Mouse (Mus musculus) hindbrain, embryonic 15.5 days (tissue): ENCODE measurements around the gene Tnfsf15. TPM values are rescaled to one million over a fixed set of nuclear protein-coding genes. Genes with fewer than 3 reads are reported as not detected.

Source experiments
- ATAC-seq: fragments of 200-750 bp; cut with Nextera tagmentation; 2 replicates; pipeline ENCODE4 v1.8.0; 2017; ENCODE audit warnings: low read depth, moderate number of reproducible peaks, moderate TSS enrichment; ENCODE audit not compliant: low FRiP score
- H3K27ac ChIP-seq: fragments of 300-500 bp; sonication (generic); replicated peaks from 2 replicates; pipeline ENCODE4 v1.5.1; 2015; ENCODE audit warnings: mild to moderate bottlenecking, inconsistent platforms
- H3K27me3 ChIP-seq: fragments of 300-500 bp; sonication (generic); 2 replicates; pipeline ENCODE4 v1.6.1; 2015; ENCODE audit warnings: control low read depth, inconsistent platforms
- H3K36me3 ChIP-seq: fragments of 300-500 bp; sonication (generic); 2 replicates; pipeline ENCODE4 v1.6.1; 2015; ENCODE audit warnings: control low read depth, inconsistent platforms
- H3K4me1 ChIP-seq: fragments of 300-500 bp; sonication (generic); replicated peaks from 2 replicates; pipeline ENCODE4 v1.6.1; 2015; ENCODE audit warnings: control low read depth, inconsistent platforms
- H3K4me2 ChIP-seq: fragments of 300-500 bp; sonication (generic); 2 replicates; pipeline ENCODE4 v1.6.1; 2015; ENCODE audit warnings: moderate library complexity, mild to moderate bottlenecking, inconsistent platforms
- H3K4me3 ChIP-seq: fragments of 300-500 bp; sonication (generic); 2 replicates; pipeline ENCODE4 v1.5.1; 2015; ENCODE audit warnings: mild to moderate bottlenecking, inconsistent platforms
- H3K9ac ChIP-seq: fragments of 300-500 bp; sonication (generic); 2 replicates; pipeline ENCODE4 v1.6.1; 2015; ENCODE audit warnings: inconsistent platforms
- H3K9me3 ChIP-seq: fragments of 300-500 bp; sonication (generic); 2 replicates; pipeline ENCODE4 v1.6.1; 2016; ENCODE audit warnings: control low read depth, inconsistent platforms
- WGBS: fragments of 180-500 bp; shearing (Covaris S2); methylation state at CpG from one replicate; pipeline ENCODE4 v1.1.7; 2015; 5-methylcytosine and 5-hydroxymethylcytosine counted together
- polyA plus RNA-seq: library from polyadenylated mRNA; unstranded; fragments of >200 nt; fragmentation: Nextera tagmentation; extraction: Ambion mirVana; gene quantifications from 2 replicates; pipeline ENCODE4 v1.2.1, GENCODE M21; 2015

Gene Tnfsf15
- 0.05 TPM in 1 of 2 replicates, not detected in the other for polyA plus RNA-seq

- H3K4me3 ChIP-seq = no peak within 1 kb of the TSS
- no peaks in the 10 kb centered on the region for H3K27me3 ChIP-seq
- peak; percentile 79 for ATAC-seq
- H3K4me1 ChIP-seq = peaks cover 9% of the 10 kb centered on the region; the same call in 1 of the 2 replicates
- H3K27ac ChIP-seq = no peak within 1 kb of the TSS
- no peaks in the 10 kb centered on the region for H3K36me3 ChIP-seq
- H3K9ac ChIP-seq = no peak within 1 kb of the TSS
- H3K4me2 ChIP-seq = no peak within 1 kb of the TSS
- H3K9me3 ChIP-seq = no peaks in the 10 kb centered on the region
- 45% methylated on average over 8 of the region's 8 CpGs for WGBS
These were observed at the start of gene Tnfsf15 for GRCm38 (mm10) chr4:63744693-63745171. TSS of gene Tnfsf15 (minus strand) at chr4:63745113.

DNA sequence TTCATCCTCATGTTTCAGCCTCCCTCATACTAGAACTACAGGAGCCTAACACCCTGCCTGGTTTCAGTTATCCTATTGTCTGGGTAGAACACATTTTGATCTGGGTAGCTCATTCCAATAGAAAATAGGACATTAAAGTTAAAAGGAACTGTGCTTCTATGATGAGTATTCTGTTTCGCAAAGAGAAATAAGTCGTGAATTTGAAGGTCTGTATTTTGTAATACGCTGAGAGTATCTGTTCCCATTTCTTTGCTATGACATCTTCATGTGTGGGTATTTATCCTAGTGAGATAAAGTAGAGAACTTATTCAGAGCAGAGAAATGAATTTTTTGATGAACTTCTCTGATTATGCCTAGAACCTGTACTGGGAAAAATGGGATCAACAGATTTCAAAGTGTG, 47.4 kb upstream of the Tnfsf15 start:
- Histone ChIP-seq H3K4me3 (no peak overlapping the region), H3K9me3 (no peaks in the 10 kb centered on the region), H3K9ac (no peak overlapping the region), H3K4me1 (no peaks in the 10 kb centered on the region), H3K36me3 (no peaks in the 10 kb centered on the region), H3K27ac (no peak overlapping the region), H3K4me2 (no peak overlapping the region), H3K27me3 (no peaks in the 10 kb centered on the region)
- 97% methylated on average over 3 of the region's 3 CpGs for WGBS
- ATAC-seq = no peak

DNA sequence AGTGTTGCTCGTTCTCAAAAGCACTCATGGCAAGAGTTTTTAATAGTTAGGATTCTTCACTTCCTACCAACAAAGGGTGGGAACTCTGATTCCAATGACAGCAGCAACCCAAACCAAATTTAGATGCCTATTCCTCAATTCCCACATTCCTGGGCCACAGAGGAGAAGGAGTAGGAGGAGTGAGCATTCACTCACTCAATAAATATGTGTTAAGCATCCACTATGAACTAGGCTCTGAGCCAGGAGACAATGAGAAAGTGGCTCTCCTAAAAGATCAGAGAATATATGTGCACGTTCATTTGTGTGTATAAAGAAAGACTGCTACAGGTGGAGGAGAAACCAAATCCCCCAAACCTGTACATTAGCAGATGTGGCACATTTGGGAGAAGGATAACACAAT, 40.6 kb upstream of the Tnfsf15 start:
- no peak overlapping the region for H3K4me3 ChIP-seq
- no peak for ATAC-seq
- H3K9ac ChIP-seq = no peak overlapping the region
- no peaks in the 10 kb centered on the region for H3K36me3 ChIP-seq
- H3K4me2 ChIP-seq = no peak overlapping the region
- 76% methylated on average over 2 of the region's 2 CpGs for WGBS
- H3K4me1 ChIP-seq = no peaks in the 10 kb centered on the region
- no peak overlapping the region for H3K27ac ChIP-seq
- no peaks in the 10 kb centered on the region for H3K9me3 ChIP-seq
- no peaks in the 10 kb centered on the region for H3K27me3 ChIP-seq

DNA sequence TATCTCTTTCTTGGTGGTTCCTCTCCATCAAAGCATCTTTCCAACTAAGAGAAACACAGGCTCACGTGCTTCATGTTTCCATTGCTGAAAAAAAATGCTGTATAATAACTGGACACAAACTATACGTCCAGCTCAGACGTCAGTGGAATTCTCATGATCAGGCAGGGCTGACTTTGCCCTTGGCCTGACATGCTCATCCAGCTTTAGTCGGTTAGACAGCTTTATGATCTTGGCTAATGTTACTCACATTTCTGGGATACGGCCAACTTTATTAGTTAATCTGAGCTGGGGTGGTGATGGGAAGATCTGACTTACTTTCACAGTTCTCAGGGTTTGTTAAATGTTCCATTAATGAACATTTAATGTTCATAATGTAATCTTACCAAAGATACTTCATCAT, 38.9 kb upstream of the Tnfsf15 start:
- no peaks in the 10 kb centered on the region for H3K27me3 ChIP-seq

DNA sequence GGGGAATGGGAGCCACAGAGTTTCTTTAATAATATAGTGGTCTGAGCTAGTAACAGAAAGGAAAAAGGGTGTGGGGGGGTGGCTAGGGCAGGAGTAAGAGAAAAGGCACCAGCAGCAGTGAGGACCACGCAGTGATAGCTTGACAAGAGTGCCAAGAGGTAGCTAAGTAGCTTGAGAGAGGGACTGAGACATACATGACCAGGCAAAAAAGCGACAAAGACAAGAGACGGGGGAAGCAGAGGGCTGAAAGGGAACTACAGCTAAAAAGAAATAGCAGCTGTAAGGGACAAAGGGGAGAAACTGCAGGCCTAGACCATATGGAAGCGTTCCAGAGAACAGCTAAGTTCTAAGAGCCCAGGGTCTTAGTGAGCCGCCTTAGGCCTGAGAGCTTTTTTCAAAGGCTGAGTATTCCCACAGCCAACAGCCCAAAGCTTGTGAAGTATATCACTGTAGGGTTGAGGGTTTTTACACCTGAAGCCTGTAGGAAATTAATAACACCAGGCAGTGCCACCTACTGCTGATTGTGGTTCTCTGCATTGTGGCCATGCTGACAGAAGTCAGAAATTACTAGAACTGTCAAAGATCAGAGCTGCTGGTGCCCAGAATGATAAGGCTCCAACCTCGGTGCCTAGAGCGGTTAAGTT, 38.2 kb upstream of the Tnfsf15 start:
- no peak overlapping the region for H3K9ac ChIP-seq
- no peak overlapping the region for H3K27ac ChIP-seq
- no peak overlapping the region for H3K4me2 ChIP-seq
- H3K4me1 ChIP-seq = no peaks in the 10 kb centered on the region
- H3K36me3 ChIP-seq = no peaks in the 10 kb centered on the region
- 77% methylated on average over 7 of the region's 7 CpGs for WGBS
- no peaks in the 10 kb centered on the region for H3K9me3 ChIP-seq
- no peak overlapping the region for H3K4me3 ChIP-seq
- no peaks in the 10 kb centered on the region for H3K27me3 ChIP-seq
- ATAC-seq = no peak

More for the DNA sequence above, 38.9 kb upstream of the Tnfsf15 start:
- no peaks in the 10 kb centered on the region for H3K36me3 ChIP-seq
- H3K9ac ChIP-seq = no peak overlapping the region
- no peak overlapping the region for H3K4me2 ChIP-seq
- no peaks in the 10 kb centered on the region for H3K9me3 ChIP-seq
- no peak overlapping the region for H3K27ac ChIP-seq
- H3K4me3 ChIP-seq = no peak overlapping the region
- H3K4me1 ChIP-seq = no peaks in the 10 kb centered on the region
- 84% methylated on average over 5 of the region's 5 CpGs for WGBS
- no peak for ATAC-seq

- no peak overlapping the region for H3K27ac ChIP-seq
- H3K4me2 ChIP-seq = no peak overlapping the region
- no peak for ATAC-seq
- no peaks in the 10 kb centered on the region for H3K36me3 ChIP-seq
- no peak overlapping the region for H3K4me3 ChIP-seq
- no peak overlapping the region for H3K9ac ChIP-seq
- H3K27me3 ChIP-seq = no peaks in the 10 kb centered on the region
- WGBS = 87% methylated on average over 8 of the region's 8 CpGs
- H3K9me3 ChIP-seq = no peaks in the 10 kb centered on the region
- H3K4me1 ChIP-seq = no peaks in the 10 kb centered on the region
These were observed 32.3 kb upstream of the Tnfsf15 start for GRCm38 (mm10) chr4:63777223-63777622.

DNA sequence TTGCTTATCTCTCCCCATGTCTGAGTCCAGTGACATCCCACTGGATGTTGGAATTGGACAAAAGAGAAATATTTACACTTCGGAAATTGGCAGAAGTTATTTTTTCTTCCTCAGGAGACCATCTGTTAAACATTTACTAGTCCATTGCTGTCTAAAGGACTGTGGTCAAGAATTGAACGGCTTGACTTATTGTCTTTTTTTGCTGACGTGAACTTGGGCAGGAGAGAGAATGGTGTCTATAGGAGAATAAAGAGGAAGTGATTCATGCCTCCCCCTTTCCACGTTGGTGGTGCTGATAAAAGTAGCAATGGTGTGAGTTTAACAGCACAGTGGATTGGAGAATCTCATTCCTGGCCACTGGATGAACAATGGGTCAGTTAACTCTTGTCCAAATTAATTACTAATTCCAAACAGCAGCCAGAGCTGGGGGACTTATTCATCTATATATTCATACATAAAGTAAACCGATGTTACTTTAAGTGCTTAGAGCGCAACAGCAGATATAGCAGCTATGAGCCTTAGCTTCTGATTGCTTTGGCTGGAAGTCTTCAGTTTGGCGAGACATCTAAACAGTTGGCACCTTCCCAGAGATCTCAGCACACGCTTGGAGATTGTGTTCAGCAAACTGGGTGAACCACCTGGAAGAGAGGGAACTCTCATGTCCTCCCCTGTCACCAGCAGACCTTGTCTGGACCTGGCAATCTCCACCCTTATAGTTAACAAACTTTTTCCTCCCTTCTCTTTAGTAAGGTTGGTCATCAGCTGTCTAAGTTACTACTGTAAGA, 28.6 kb upstream of the Tnfsf15 start:
- 76% methylated on average over 8 of the region's 8 CpGs for WGBS
- ATAC-seq = no peak

GRCm38 (mm10) chr4:63772514-63772913, 27.6 kb upstream of the Tnfsf15 start:
- Histone ChIP-seq H3K27ac (no peak overlapping the region), H3K4me3 (no peak overlapping the region), H3K9ac (no peak overlapping the region), H3K4me2 (no peak overlapping the region), H3K4me1 (no peaks in the 10 kb centered on the region), H3K9me3 (no peaks in the 10 kb centered on the region), H3K27me3 (no peaks in the 10 kb centered on the region), H3K36me3 (no peaks in the 10 kb centered on the region)
- ATAC-seq = no peak
- 90% methylated on average over 2 of the region's 2 CpGs for WGBS

More for the DNA sequence above, 28.6 kb upstream of the Tnfsf15 start:
- Histone ChIP-seq H3K36me3 (no peaks in the 10 kb centered on the region), H3K4me2 (no peak overlapping the region), H3K27me3 (no peaks in the 10 kb centered on the region), H3K9me3 (no peaks in the 10 kb centered on the region), H3K27ac (no peak overlapping the region), H3K9ac (no peak overlapping the region), H3K4me1 (no peaks in the 10 kb centered on the region), H3K4me3 (no peak overlapping the region)

- Histone ChIP-seq H3K27ac (no peak overlapping the region), H3K27me3 (no peaks in the 10 kb centered on the region), H3K4me2 (no peak overlapping the region), H3K36me3 (no peaks in the 10 kb centered on the region), H3K9ac (no peak overlapping the region), H3K4me1 (no peaks in the 10 kb centered on the region), H3K4me3 (no peak overlapping the region), H3K9me3 (no peaks in the 10 kb centered on the region)
- 84% methylated on average over 4 of the region's 4 CpGs for WGBS
- no peak for ATAC-seq
These were observed 26.4 kb upstream of the Tnfsf15 start for GRCm38 (mm10) chr4:63771291-63771690.

DNA sequence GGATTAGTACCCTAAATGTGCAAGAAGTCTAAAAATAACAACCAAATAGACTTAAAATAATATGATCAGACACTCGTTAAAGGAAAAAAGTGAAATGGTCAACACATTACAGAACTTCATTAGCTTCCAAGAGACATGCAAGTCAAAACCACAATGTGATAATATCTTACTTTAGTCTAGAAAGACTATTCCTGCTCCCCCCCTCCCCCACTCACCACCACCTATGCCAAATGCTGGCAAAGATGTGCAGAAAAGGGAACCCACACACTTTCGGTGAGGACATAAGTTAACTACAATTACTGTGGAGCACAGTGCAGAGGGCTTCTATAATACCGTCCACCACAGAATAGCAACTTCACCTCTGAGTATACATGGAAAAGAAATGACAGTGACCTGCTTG, 24.2 kb upstream of the Tnfsf15 start:
- Histone ChIP-seq H3K4me3 (no peak overlapping the region), H3K4me2 (no peak overlapping the region), H3K27me3 (no peaks in the 10 kb centered on the region), H3K27ac (no peak overlapping the region), H3K4me1 (no peaks in the 10 kb centered on the region), H3K36me3 (no peaks in the 10 kb centered on the region), H3K9me3 (no peaks in the 10 kb centered on the region), H3K9ac (no peak overlapping the region)
- no peak for ATAC-seq
- WGBS = 90% methylated on average over 3 of the region's 3 CpGs

DNA sequence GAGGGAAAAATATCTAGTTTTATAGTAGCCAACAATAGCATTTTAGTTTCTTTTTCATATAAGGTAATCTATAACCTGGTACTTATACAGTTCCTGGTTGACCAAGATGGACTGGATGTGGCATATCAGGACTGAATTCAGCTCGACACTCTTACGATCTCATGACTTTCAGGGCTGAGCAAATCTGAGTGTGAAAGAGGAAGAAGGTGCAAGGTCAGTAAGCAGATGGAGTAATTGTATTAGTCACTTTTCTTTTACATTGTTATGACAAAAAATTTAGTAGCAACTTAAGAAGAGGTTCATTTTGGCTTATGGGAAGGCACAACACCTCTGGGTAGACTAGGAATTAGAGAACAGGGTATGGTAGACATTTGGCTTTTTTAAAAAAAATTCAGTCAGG, 20.1 kb upstream of the Tnfsf15 start:
- no peaks in the 10 kb centered on the region for H3K27me3 ChIP-seq
- no peak overlapping the region for H3K27ac ChIP-seq
- no peak overlapping the region for H3K4me3 ChIP-seq
- ATAC-seq = no peak
- no peaks in the 10 kb centered on the region for H3K36me3 ChIP-seq
- no peak overlapping the region for H3K4me2 ChIP-seq
- WGBS = 91% methylated on average over 2 of the region's 2 CpGs
- no peaks in the 10 kb centered on the region for H3K9me3 ChIP-seq
- no peaks in the 10 kb centered on the region for H3K4me1 ChIP-seq
- H3K9ac ChIP-seq = no peak overlapping the region

GRCm38 (mm10) chr4:63759931-63760330, 15.0 kb upstream of the Tnfsf15 start:
- H3K4me2 ChIP-seq = no peak overlapping the region
- no peak for ATAC-seq
- no peaks in the 10 kb centered on the region for H3K27me3 ChIP-seq
- H3K36me3 ChIP-seq = no peaks in the 10 kb centered on the region
- no peak overlapping the region for H3K4me3 ChIP-seq
- 95% methylated on average over 3 of the region's 3 CpGs for WGBS
- no peak overlapping the region for H3K27ac ChIP-seq
- H3K4me1 ChIP-seq = no peaks in the 10 kb centered on the region
- no peak overlapping the region for H3K9ac ChIP-seq
- H3K9me3 ChIP-seq = no peaks in the 10 kb centered on the region
